ENCODE assay signal across 25 mouse cellular contexts in the genomic region with DNA sequence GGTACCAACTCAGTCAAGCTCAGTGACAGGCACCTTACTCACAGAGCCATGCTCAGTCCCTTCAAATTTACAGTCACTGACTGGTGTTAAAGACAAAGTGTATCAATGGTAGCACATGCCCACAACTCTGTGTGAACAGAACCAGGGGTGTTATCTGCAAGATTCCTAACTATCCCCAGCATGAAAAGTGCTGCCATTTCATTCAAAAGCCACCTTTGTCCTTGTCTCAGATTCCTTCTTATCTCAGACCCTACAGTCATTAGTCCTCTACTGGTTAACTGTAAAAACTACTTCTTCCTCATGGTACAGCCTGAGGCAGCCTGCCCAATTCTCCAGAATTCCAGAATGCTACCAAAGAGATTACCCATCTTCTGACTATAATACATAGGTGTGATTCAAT.
"Had no signal": no experiment of that assay in that cellular context is flagged by ENCODE, and none has a peak within 500 bp of the region (broad histone marks: within the 10 kb centered on the region; RNA-seq: fewer than 3 reads in every experiment).

No protein-coding gene starts in this region.

- H3K27ac ChIP-seq: gastrocnemius, adult 2 months; heart, embryonic 10.5 days; hindbrain, embryonic 10.5 days; hindbrain, embryonic 12.5 days; hindbrain, embryonic 15.5 days; kidney, embryonic 15.5 days; kidney, postnatal 0 days; limb, embryonic 13.5 days; limb, embryonic 15.5 days; liver, embryonic 13.5 days had no signal

- H3K9ac ChIP-seq: heart, embryonic 12.5 days; hindbrain, embryonic 12.5 days; hindbrain, embryonic 15.5 days; kidney, embryonic 15.5 days; limb, embryonic 13.5 days; limb, embryonic 15.5 days; liver, embryonic 13.5 days had no signal

- DNase-seq: gastrocnemius, adult 2 months; gastrocnemius, postnatal 10 days; gastrocnemius, postnatal 25 days; heart, adult 18-20 months; heart, postnatal 10 days; heart, postnatal 4 days; kidney, adult 11 months; kidney, adult 2 months; kidney, adult 9 months; kidney, postnatal 14 days; kidney, postnatal 36 days; layer of hippocampus, adult 9-11 months; layer of hippocampus, postnatal 36 days; left cerebral cortex, postnatal 4 days; liver, embryonic 13.5 days had no signal

- H3K9me3 ChIP-seq: heart, embryonic 10.5 days; heart, embryonic 12.5 days; hindbrain, embryonic 12.5 days; hindbrain, embryonic 15.5 days; kidney, embryonic 15.5 days; limb, embryonic 13.5 days; limb, embryonic 15.5 days; liver, embryonic 13.5 days had no signal

- H3K36me3 ChIP-seq: hindbrain, embryonic 12.5 days had no signal

- H3K4me3 ChIP-seq: gastrocnemius, adult 2 months; heart, embryonic 10.5 days; heart, embryonic 12.5 days; hindbrain, embryonic 10.5 days; hindbrain, embryonic 12.5 days; hindbrain, embryonic 15.5 days; kidney, embryonic 15.5 days; limb, embryonic 13.5 days; limb, embryonic 15.5 days; liver, embryonic 13.5 days had no signal

- H3K27me3 ChIP-seq: heart, embryonic 12.5 days; hindbrain, embryonic 12.5 days; hindbrain, embryonic 15.5 days; kidney, embryonic 15.5 days; limb, embryonic 13.5 days; limb, embryonic 15.5 days; liver, embryonic 13.5 days had no signal

- ATAC-seq: inflammation-experienced regulatory T-cells, adult 6 months had no signal

- H3K4me2 ChIP-seq: heart, embryonic 12.5 days; hindbrain, embryonic 12.5 days; hindbrain, embryonic 15.5 days; kidney, embryonic 15.5 days; limb, embryonic 13.5 days; limb, embryonic 15.5 days; liver, embryonic 13.5 days had no signal
